Mouse (Mus musculus): ENCODE measurements around the gene Ddx42. TPM values are rescaled to one million over a fixed set of nuclear protein-coding genes. Genes with fewer than 3 reads are reported as not detected.

Gene Ddx42
- polyA plus RNA-seq, 1 experiment from 2014 or later = 108 TPM

DNA sequence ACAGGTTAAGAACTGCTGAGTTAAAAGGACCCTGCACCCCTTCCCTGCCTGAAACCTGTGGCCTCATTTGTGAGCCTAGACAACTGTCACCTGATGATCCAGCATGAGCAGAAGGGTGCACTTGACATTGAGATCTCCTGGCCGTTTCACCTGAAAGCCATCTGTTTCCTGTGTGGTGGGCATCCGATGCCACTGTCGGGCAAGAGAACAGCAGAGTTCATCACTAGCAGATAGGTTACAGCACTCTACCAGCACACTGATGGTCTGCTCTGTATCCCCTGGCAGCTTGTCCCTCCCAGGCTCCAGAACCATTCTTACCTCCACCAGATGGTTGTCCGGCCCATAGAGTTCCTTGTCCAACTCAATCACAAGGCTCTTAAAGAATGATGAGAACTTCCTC is 48.8 kb downstream of the Ddx42 start:
- Histone ChIP-seq H3K27me3 (ENCODE audit: low read depth, poor library complexity, severe bottlenecking) (no peaks in the 10 kb centered on the region), H3K4me1 (peaks cover 40% of the 10 kb centered on the region), H3K36me3 (peaks cover 79% of the 10 kb centered on the region), H3K9me3 (replicated peaks) (no peaks in the 10 kb centered on the region), H3K27ac (no peak overlapping the region), H3K4me3 (no peak overlapping the region)
- 94% methylated on average over 4 of the region's 4 CpGs for WGBS
- no peak for DNase-seq (ENCODE audit: low spot score)

DNA sequence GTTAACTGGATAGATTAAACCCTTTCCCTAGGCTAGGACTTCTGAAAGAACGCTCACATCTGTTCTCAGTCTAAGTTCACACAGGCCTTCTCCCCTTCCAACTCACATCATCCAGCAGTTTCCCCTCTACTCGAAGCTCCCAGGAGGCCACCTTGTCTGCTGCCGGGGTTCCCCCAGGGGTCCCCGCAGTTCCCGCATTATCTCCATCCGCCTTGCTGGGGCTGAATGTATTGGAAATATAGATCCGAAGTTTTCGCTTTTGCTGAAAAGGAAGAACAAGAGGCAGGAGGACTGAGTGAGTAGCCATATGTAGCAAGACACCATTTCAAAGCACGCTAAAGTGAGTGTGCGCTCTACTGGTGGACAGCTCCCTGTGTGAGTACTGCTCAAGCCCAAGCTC is 49.7 kb downstream of the Ddx42 start:
- no peak for DNase-seq (ENCODE audit: low spot score)
- Histone ChIP-seq H3K4me1 (peaks cover 48% of the 10 kb centered on the region), H3K4me3 (peak overlapping the region; percentile 40; the same call in 1 of the 2 replicates), H3K27ac (no peak overlapping the region), H3K27me3 (ENCODE audit: low read depth, poor library complexity, severe bottlenecking) (no peaks in the 10 kb centered on the region), H3K36me3 (peaks cover 73% of the 10 kb centered on the region), H3K9me3 (replicated peaks) (no peaks in the 10 kb centered on the region)
- WGBS = 94% methylated on average over 10 of the region's 10 CpGs

DNA sequence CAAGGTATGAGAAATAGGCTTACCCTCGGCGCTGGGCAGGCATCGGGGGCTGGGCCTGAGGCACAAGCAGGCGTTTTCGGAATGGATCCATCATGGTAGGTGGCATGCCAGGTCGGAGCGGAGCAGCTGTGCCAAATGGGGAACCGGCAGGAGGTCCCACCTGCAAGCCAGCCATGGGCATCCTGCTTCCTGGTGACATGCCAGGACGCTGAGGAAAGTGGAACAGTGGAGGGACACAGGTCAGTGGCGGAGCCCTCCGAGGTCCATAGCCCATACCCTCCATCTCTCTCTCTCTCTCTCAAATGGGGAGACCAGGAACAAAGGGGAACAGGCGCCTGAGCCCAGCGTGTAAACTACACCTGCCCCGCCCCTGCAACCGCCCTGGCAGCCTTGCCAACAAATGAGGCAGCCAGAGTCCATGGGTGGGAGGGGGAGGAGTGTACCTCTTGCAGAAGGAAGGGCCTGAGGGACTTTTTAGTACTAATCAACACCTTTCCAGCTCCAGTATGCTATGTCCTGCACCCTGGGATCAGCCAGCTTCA is 50.7 kb downstream of the Ddx42 start:
- peak overlapping the region; percentile 40 for H3K4me3 ChIP-seq
- no peaks in the 10 kb centered on the region for H3K27me3 ChIP-seq (ENCODE audit: low read depth, poor library complexity, severe bottlenecking)
- no peaks in the 10 kb centered on the region for H3K9me3 ChIP-seq (replicated peaks)
- H3K27ac ChIP-seq = peak overlapping the region; percentile 86
- 50% methylated on average over 15 of the region's 15 CpGs for whole genome bisulfite sequencing
- H3K4me1 ChIP-seq = peaks cover 52% of the 10 kb centered on the region
- DNase-seq (ENCODE audit: low spot score) = peak; percentile 59
- H3K36me3 ChIP-seq = peaks cover 64% of the 10 kb centered on the region

DNA sequence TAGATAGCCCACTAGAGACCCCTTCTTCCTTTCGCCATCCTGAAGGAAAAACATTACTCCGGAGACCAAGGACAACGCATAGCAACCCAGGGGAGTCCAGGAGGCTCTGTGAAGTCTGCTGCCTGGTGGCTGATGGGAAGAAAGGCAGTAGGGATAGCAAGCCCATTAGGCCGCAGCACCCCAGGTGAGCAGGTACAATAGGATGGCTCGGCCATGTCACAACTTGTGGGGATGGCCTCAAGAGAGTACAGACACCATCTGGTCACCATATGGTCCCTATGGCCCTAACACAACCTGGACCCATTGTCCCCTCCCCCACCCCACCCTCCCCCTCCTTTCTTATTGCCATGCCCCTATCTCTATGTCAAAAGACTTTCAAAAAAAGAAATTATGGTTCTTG is 51.1 kb downstream of the Ddx42 start:
- H3K4me3 ChIP-seq = peak overlapping the region; percentile 40
- H3K27me3 ChIP-seq (ENCODE audit: low read depth, poor library complexity, severe bottlenecking) = no peaks in the 10 kb centered on the region
- 44% methylated on average over 5 of the region's 5 CpGs for WGBS
- H3K27ac ChIP-seq = peak overlapping the region; percentile 86
- peaks cover 59% of the 10 kb centered on the region for H3K36me3 ChIP-seq
- no peaks in the 10 kb centered on the region for H3K9me3 ChIP-seq (replicated peaks)
- peaks cover 52% of the 10 kb centered on the region for H3K4me1 ChIP-seq
- no peak for DNase-seq (ENCODE audit: low spot score)

GRCm38 (mm10) chr11:106268326-106269059 is 51.8 kb downstream of the Ddx42 start:
- H3K27ac ChIP-seq = peak overlapping the region; percentile 86
- peak; percentile 70 for DNase-seq (ENCODE audit: low spot score)
- H3K4me1 ChIP-seq = peaks cover 55% of the 10 kb centered on the region
- H3K36me3 ChIP-seq = peaks cover 52% of the 10 kb centered on the region
- H3K9me3 ChIP-seq (replicated peaks) = no peaks in the 10 kb centered on the region
- no peaks in the 10 kb centered on the region for H3K27me3 ChIP-seq (ENCODE audit: low read depth, poor library complexity, severe bottlenecking)
- WGBS = 19% methylated on average over 8 of the region's 8 CpGs
- H3K4me3 ChIP-seq = peak overlapping the region; percentile 40

- DNase-seq (ENCODE audit: low spot score) = peak; percentile 70
- peak overlapping the region; percentile 40 for H3K4me3 ChIP-seq
- peak overlapping the region; percentile 86 for H3K27ac ChIP-seq
- WGBS = 7% methylated on average over 3 of the region's 3 CpGs
- peaks cover 47% of the 10 kb centered on the region for H3K36me3 ChIP-seq
- peaks cover 59% of the 10 kb centered on the region for H3K4me1 ChIP-seq
- no peaks in the 10 kb centered on the region for H3K9me3 ChIP-seq (replicated peaks)
- H3K27me3 ChIP-seq (ENCODE audit: low read depth, poor library complexity, severe bottlenecking) = no peaks in the 10 kb centered on the region
These were observed 52.3 kb downstream of the Ddx42 start for GRCm38 (mm10) chr11:106269060-106269431.

DNA sequence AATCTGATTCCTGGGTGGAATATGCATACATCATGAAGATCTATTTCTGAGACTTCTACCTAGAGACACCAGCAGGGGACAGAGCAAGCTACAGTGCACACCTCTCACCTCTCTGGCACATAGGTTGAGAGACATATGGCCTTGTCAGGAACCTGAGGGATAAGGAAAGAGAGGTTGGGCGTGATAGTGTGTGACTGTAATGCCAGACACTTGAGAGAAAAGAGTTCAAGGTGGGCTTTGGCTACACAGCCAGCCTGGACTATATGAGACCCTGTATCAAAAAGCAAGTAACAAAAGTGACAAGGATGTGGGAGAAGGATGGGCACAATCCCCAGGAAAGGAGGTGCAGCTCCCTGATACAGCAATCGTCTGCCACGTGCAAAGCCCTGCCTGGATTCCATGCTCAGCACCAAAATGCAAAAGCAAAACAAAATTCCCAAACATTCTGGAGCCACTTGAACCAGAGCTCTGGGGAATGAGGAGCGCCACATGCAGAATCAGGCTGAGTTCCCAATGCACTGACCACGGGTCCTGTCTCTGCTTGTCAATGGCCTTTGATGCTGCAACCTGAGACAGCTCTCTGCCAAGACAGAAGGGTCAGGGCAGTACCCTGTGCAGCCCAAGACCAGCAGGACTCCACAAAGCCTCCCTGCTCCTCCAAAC is 54.5 kb downstream of the Ddx42 start:
- WGBS = 32% methylated on average over 5 of the region's 5 CpGs
- Histone ChIP-seq H3K9me3 (replicated peaks) (no peaks in the 10 kb centered on the region), H3K36me3 (peaks cover 25% of the 10 kb centered on the region), H3K4me1 (peaks cover 80% of the 10 kb centered on the region), H3K4me3 (peak overlapping the region; percentile 89), H3K27ac (peak overlapping the region; percentile 98), H3K27me3 (ENCODE audit: low read depth, poor library complexity, severe bottlenecking) (no peaks in the 10 kb centered on the region)
- no peak for DNase-seq (ENCODE audit: low spot score)

- Histone ChIP-seq H3K36me3 (peaks cover 17% of the 10 kb centered on the region), H3K9me3 (replicated peaks) (no peaks in the 10 kb centered on the region), H3K4me1 (peaks cover 78% of the 10 kb centered on the region), H3K4me3 (peak overlapping the region; percentile 89), H3K27me3 (ENCODE audit: low read depth, poor library complexity, severe bottlenecking) (no peaks in the 10 kb centered on the region), H3K27ac (peak overlapping the region; percentile 98)
- no peak for DNase-seq (ENCODE audit: low spot score)
- WGBS = 1% methylated on average over 41 of the region's 41 CpGs
These were observed 55.3 kb downstream of the Ddx42 start for GRCm38 (mm10) chr11:106271794-106272643.

- H3K27ac ChIP-seq = peak within 1 kb of the TSS; percentile 98
- peaks cover 70% of the 10 kb centered on the region for H3K4me1 ChIP-seq
- H3K4me3 ChIP-seq = peak within 1 kb of the TSS; percentile 89
- H3K36me3 ChIP-seq = peaks cover 10% of the 10 kb centered on the region
- peak; percentile 99 for DNase-seq (ENCODE audit: low spot score)
- no peaks in the 10 kb centered on the region for H3K27me3 ChIP-seq (ENCODE audit: low read depth, poor library complexity, severe bottlenecking)
- no peaks in the 10 kb centered on the region for H3K9me3 ChIP-seq (replicated peaks)
- WGBS = under 1% methylated on average over 72 of the region's 72 CpGs
These were observed 56.1 kb downstream of the Ddx42 start, which contains the start of gene Smarcd2 for GRCm38 (mm10) chr11:106272644-106273310. TSS of gene Smarcd2 (minus strand) at chr11:106272972.

DNA sequence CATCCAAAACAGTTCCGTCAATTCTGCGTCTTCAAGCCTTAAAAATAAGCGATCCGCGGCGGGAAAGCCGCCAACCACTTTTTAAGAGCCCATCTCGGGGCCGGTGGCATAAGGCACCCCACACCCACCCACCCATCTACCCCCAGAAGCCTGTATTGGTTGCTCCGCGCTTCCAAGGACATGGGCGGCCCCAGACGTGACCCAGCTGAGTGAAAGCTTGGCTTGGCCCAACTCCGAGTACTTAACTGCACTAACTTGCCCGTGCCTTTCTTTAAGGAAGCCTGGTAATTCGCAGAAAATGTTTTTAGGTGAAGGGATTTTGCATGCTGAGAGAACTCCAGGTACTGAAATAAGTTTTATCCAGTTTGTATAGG is 56.6 kb downstream of the Ddx42 start:
- peaks cover 65% of the 10 kb centered on the region for H3K4me1 ChIP-seq
- WGBS = 17% methylated on average over 16 of the region's 16 CpGs
- H3K9me3 ChIP-seq (replicated peaks) = no peaks in the 10 kb centered on the region

DNA sequence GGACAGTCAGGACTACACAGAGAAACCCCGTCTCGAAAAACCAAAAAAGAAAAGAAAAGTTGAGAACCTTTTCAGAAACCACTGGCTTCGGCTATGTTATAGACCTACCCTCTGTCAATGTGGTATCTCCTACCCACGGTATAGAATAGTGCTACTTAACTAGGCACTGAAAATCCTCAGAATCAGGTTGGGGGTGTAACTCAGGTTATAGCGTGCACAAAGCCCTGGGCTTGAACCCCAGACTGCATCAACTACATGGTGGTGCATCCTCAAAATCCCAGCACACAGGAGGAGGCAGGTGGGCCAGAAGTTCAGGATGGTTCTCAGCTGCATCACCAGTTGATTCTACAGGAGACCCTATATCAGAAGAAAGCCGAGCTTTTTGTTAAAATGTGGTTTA is 57.1 kb downstream of the Ddx42 start:
- WGBS = 94% methylated on average over 6 of the region's 6 CpGs
- Histone ChIP-seq H3K36me3 (peaks cover 9% of the 10 kb centered on the region), H3K9me3 (replicated peaks) (no peaks in the 10 kb centered on the region), H3K27me3 (ENCODE audit: low read depth, poor library complexity, severe bottlenecking) (no peaks in the 10 kb centered on the region), H3K4me3 (peak overlapping the region; percentile 89; the same call in 1 of the 2 replicates), H3K27ac (peak overlapping the region; percentile 98; the same call in 1 of the 2 replicates), H3K4me1 (peaks cover 60% of the 10 kb centered on the region)
- no peak for DNase-seq (ENCODE audit: low spot score)

More for the DNA sequence above, 56.6 kb downstream of the Ddx42 start:
- Histone ChIP-seq H3K27me3 (ENCODE audit: low read depth, poor library complexity, severe bottlenecking) (no peaks in the 10 kb centered on the region), H3K4me3 (peak overlapping the region; percentile 89), H3K36me3 (peaks cover 9% of the 10 kb centered on the region), H3K27ac (peak overlapping the region; percentile 98)
- DNase-seq (ENCODE audit: low spot score) = no peak

GRCm38 (mm10) chr11:106274374-106274773 is 57.6 kb downstream of the Ddx42 start:
- Histone ChIP-seq H3K9me3 (replicated peaks) (no peaks in the 10 kb centered on the region), H3K27ac (peak overlapping the region; percentile 73; the same call in 1 of the 2 replicates), H3K4me1 (peaks cover 54% of the 10 kb centered on the region), H3K27me3 (ENCODE audit: low read depth, poor library complexity, severe bottlenecking) (no peaks in the 10 kb centered on the region), H3K36me3 (peaks cover 9% of the 10 kb centered on the region), H3K4me3 (peak overlapping the region; percentile 17; the same call in 1 of the 2 replicates)
- no peak for DNase-seq (ENCODE audit: low spot score)
- WGBS = 87% methylated on average over 1 of the region's 1 CpGs
